Mouse (Mus musculus) hindbrain, embryonic 10.5 days (tissue): ENCODE measurements around the gene Nid2. TPM values are rescaled to one million over a fixed set of nuclear protein-coding genes. Genes with fewer than 3 reads are reported as not detected.

ENCODE experiments used
- DNase-seq: peaks from one replicate; pipeline ENCODE4 v3.0.0-alpha.2; 2017; ENCODE audit warnings: low spot score
- H3K27ac ChIP-seq: fragments of 300-500 bp; sonication (generic); 2 replicates; pipeline ENCODE4 v1.5.1; 2016; ENCODE audit warnings: mild to moderate bottlenecking, moderate library complexity
- H3K27me3 ChIP-seq: fragments of 300-500 bp; sonication (generic); 2 replicates; pipeline ENCODE4 v1.6.1; 2016; ENCODE audit warnings: mild to moderate bottlenecking; ENCODE audit not compliant: poor library complexity, insufficient read depth, severe bottlenecking
- H3K36me3 ChIP-seq: fragments of 300-500 bp; sonication (generic); 2 replicates; pipeline ENCODE4 v1.6.1; 2016; ENCODE audit warnings: mild to moderate bottlenecking, moderate library complexity
- H3K4me1 ChIP-seq: fragments of 300-500 bp; sonication (generic); replicated peaks from 2 replicates; pipeline ENCODE4 v1.6.1; 2016; ENCODE audit warnings: mild to moderate bottlenecking
- H3K4me3 ChIP-seq: fragments of 300-500 bp; sonication (generic); 2 replicates; pipeline ENCODE4 v1.5.1; 2016; ENCODE audit warnings: mild to moderate bottlenecking, moderate library complexity
- H3K9me3 ChIP-seq: fragments of 300-500 bp; sonication (generic); 2 replicates; pipeline ENCODE4 v1.6.1; 2016; ENCODE audit warnings: mild to moderate bottlenecking, moderate library complexity
- WGBS: fragments of 180-500 bp; shearing (Covaris S2); methylation state at CpG from one replicate; pipeline ENCODE4 v1.1.7; 2016; 5-methylcytosine and 5-hydroxymethylcytosine counted together
- polyA plus RNA-seq: library from polyadenylated mRNA; unstranded; fragments of >200 nt; fragmentation: Nextera tagmentation; extraction: Ambion mirVana; gene quantifications from 2 replicates; pipeline ENCODE4 v1.2.1, GENCODE M21; 2016

Nid2 gene
- polyA plus RNA-seq, 1 experiment from 2014 or later = 53.2 TPM

- WGBS = 72% methylated on average over 13 of the region's 13 CpGs
- Histone ChIP-seq H3K4me1 (peaks cover 31% of the 10 kb centered on the region), H3K36me3 (peaks cover 7% of the 10 kb centered on the region), H3K9me3 (peaks cover 4% of the 10 kb centered on the region; the same call in 1 of the 2 replicates), H3K27me3 (no peaks in the 10 kb centered on the region), H3K4me3 (no peak overlapping the region), H3K27ac (0 out of 2 replicates have a peak overlapping the region, but pooled peaks have one; percentile 24)
- DNase-seq = no peak
These were observed 23.1 kb downstream of the Nid2 start for GRCm38 (mm10) chr14:19774036-19774628.

- peaks cover 4% of the 10 kb centered on the region; the same call in 1 of the 2 replicates for H3K9me3 ChIP-seq
- peaks cover 18% of the 10 kb centered on the region for H3K4me1 ChIP-seq
- WGBS = 92% methylated on average over 4 of the region's 4 CpGs
- H3K36me3 ChIP-seq = peaks cover 16% of the 10 kb centered on the region
- H3K27ac ChIP-seq = no peak overlapping the region
- H3K27me3 ChIP-seq = no peaks in the 10 kb centered on the region
- no peak for DNase-seq
- H3K4me3 ChIP-seq = no peak overlapping the region
These were observed 24.4 kb downstream of the Nid2 start for GRCm38 (mm10) chr14:19775491-19775890.

- 95% methylated on average over 5 of the region's 5 CpGs for WGBS
- no peak for DNase-seq
These were observed 25.1 kb downstream of the Nid2 start for GRCm38 (mm10) chr14:19776179-19776578.

GRCm38 (mm10) chr14:19776890-19777289, 25.8 kb downstream of the Nid2 start:
- H3K36me3 ChIP-seq = peaks cover 16% of the 10 kb centered on the region
- WGBS = 46% methylated on average over 6 of the region's 6 CpGs
- peak; percentile 40 for DNase-seq
- H3K27me3 ChIP-seq = no peaks in the 10 kb centered on the region
- peaks cover 4% of the 10 kb centered on the region; the same call in 1 of the 2 replicates for H3K9me3 ChIP-seq
- no peak overlapping the region for H3K4me3 ChIP-seq
- H3K4me1 ChIP-seq = peaks cover 9% of the 10 kb centered on the region; the same call in 1 of the 2 replicates
- H3K27ac ChIP-seq = no peak overlapping the region

More at GRCm38 (mm10) chr14:19776179-19776578, 25.1 kb downstream of the Nid2 start:
- Histone ChIP-seq H3K9me3 (peaks cover 4% of the 10 kb centered on the region; the same call in 1 of the 2 replicates), H3K27me3 (no peaks in the 10 kb centered on the region), H3K4me3 (no peak overlapping the region), H3K27ac (no peak overlapping the region), H3K4me1 (peaks cover 11% of the 10 kb centered on the region), H3K36me3 (peaks cover 16% of the 10 kb centered on the region)

- Histone ChIP-seq H3K4me1 (peaks cover 9% of the 10 kb centered on the region; the same call in 1 of the 2 replicates), H3K27ac (no peak overlapping the region), H3K9me3 (peaks cover 4% of the 10 kb centered on the region; the same call in 1 of the 2 replicates), H3K27me3 (no peaks in the 10 kb centered on the region), H3K36me3 (peaks cover 18% of the 10 kb centered on the region), H3K4me3 (no peak overlapping the region)
- WGBS = 90% methylated on average over 6 of the region's 6 CpGs
- no peak for DNase-seq
These were observed 26.3 kb downstream of the Nid2 start for GRCm38 (mm10) chr14:19777365-19777764.

- WGBS = 87% methylated on average over 13 of the region's 13 CpGs
- Histone ChIP-seq H3K4me1 (peaks cover 6% of the 10 kb centered on the region; the same call in 1 of the 2 replicates), H3K4me3 (no peak overlapping the region), H3K9me3 (peaks cover 4% of the 10 kb centered on the region; the same call in 1 of the 2 replicates), H3K27me3 (no peaks in the 10 kb centered on the region), H3K36me3 (peaks cover 20% of the 10 kb centered on the region), H3K27ac (no peak overlapping the region)
- DNase-seq = no peak
These were observed 26.9 kb downstream of the Nid2 start for GRCm38 (mm10) chr14:19777945-19778344.

- H3K36me3 ChIP-seq = peaks cover 6% of the 10 kb centered on the region
- no peaks in the 10 kb centered on the region for H3K9me3 ChIP-seq
- H3K4me3 ChIP-seq = no peak overlapping the region
- no peaks in the 10 kb centered on the region for H3K27me3 ChIP-seq
- H3K27ac ChIP-seq = no peak overlapping the region
- no peak for DNase-seq
- WGBS = 86% methylated on average over 9 of the region's 9 CpGs
- H3K4me1 ChIP-seq = no peaks in the 10 kb centered on the region
These were observed 34.9 kb downstream of the Nid2 start for GRCm38 (mm10) chr14:19785797-19786588.

GRCm38 (mm10) chr14:19788443-19788842, 37.4 kb downstream of the Nid2 start:
- Histone ChIP-seq H3K4me1 (no peaks in the 10 kb centered on the region), H3K4me3 (no peak overlapping the region), H3K36me3 (peaks cover 7% of the 10 kb centered on the region; the same call in 1 of the 2 replicates), H3K27ac (no peak overlapping the region), H3K27me3 (no peaks in the 10 kb centered on the region), H3K9me3 (no peaks in the 10 kb centered on the region)
- 83% methylated on average over 1 of the region's 1 CpGs for WGBS
- no peak for DNase-seq

GRCm38 (mm10) chr14:19794881-19795280, 43.8 kb downstream of the Nid2 start:
- Histone ChIP-seq H3K27me3 (no peaks in the 10 kb centered on the region), H3K9me3 (no peaks in the 10 kb centered on the region), H3K36me3 (peaks cover 20% of the 10 kb centered on the region; the same call in 1 of the 2 replicates), H3K27ac (no peak overlapping the region), H3K4me1 (no peaks in the 10 kb centered on the region), H3K4me3 (no peak overlapping the region)
- DNase-seq = no peak
- 74% methylated on average over 4 of the region's 4 CpGs for WGBS

- Histone ChIP-seq H3K27me3 (no peaks in the 10 kb centered on the region), H3K27ac (no peak overlapping the region), H3K9me3 (no peaks in the 10 kb centered on the region), H3K4me1 (no peaks in the 10 kb centered on the region), H3K4me3 (no peak overlapping the region), H3K36me3 (peaks cover 16% of the 10 kb centered on the region; the same call in 1 of the 2 replicates)
- no peak for DNase-seq
- 90% methylated on average over 18 of the region's 18 CpGs for WGBS
These were observed 45.7 kb downstream of the Nid2 start for GRCm38 (mm10) chr14:19796541-19797304.

GRCm38 (mm10) chr14:19800485-19800884, 49.4 kb downstream of the Nid2 start:
- peaks cover 19% of the 10 kb centered on the region for H3K36me3 ChIP-seq
- WGBS = 53% methylated on average over 2 of the region's 2 CpGs
- H3K4me1 ChIP-seq = peaks cover 11% of the 10 kb centered on the region

GRCm38 (mm10) chr14:19801474-19802215, 50.6 kb downstream of the Nid2 start:
- H3K36me3 ChIP-seq = peaks cover 23% of the 10 kb centered on the region
- 83% methylated on average over 8 of the region's 8 CpGs for WGBS

More at GRCm38 (mm10) chr14:19800485-19800884, 49.4 kb downstream of the Nid2 start:
- Histone ChIP-seq H3K9me3 (no peaks in the 10 kb centered on the region), H3K27me3 (no peaks in the 10 kb centered on the region), H3K4me3 (no peak overlapping the region), H3K27ac (no peak overlapping the region)
- DNase-seq = no peak

More at GRCm38 (mm10) chr14:19801474-19802215, 50.6 kb downstream of the Nid2 start:
- H3K9me3 ChIP-seq = no peaks in the 10 kb centered on the region
- peaks cover 13% of the 10 kb centered on the region for H3K4me1 ChIP-seq
- no peak overlapping the region for H3K4me3 ChIP-seq
- no peak overlapping the region for H3K27ac ChIP-seq
- no peak for DNase-seq
- H3K27me3 ChIP-seq = no peaks in the 10 kb centered on the region
